Mouse (Mus musculus) midbrain, postnatal 0 days (tissue): ENCODE data around the gene Tnxb. TPM values are rescaled to one million over a fixed set of nuclear protein-coding genes. Genes with fewer than 3 reads are reported as not detected.
"Not testable (repeated sequence)": the region's sequence is repeated elsewhere in the genome, so short reads cannot be mapped to it uniquely, and the experiment has no call there.

Experiments used
- ATAC-seq: fragments of 200-750 bp; cut with Nextera tagmentation; 2 replicates; pipeline ENCODE4 v1.8.0; 2017; ENCODE audit warnings: moderate number of reproducible peaks, mild to moderate bottlenecking, moderate TSS enrichment, moderate library complexity; ENCODE audit not compliant: low FRiP score
- DNase-seq: peaks from one replicate; pipeline ENCODE4 v3.0.0-alpha.2; 2015; ENCODE audit warnings: low spot score
- H3K27ac ChIP-seq: fragments of 300-500 bp; sonication (generic); 2 replicates; pipeline ENCODE4 v1.5.1; 2014; ENCODE audit warnings: low read depth, mild to moderate bottlenecking, low read length, mixed read lengths
- H3K27me3 ChIP-seq: fragments of 300-500 bp; sonication (generic); 2 replicates; pipeline ENCODE4 v1.6.1; 2014; ENCODE audit warnings: low read length, control low read depth, mixed read lengths; ENCODE audit not compliant: insufficient read depth
- H3K36me3 ChIP-seq: fragments of 300-500 bp; sonication (generic); 2 replicates; pipeline ENCODE4 v1.6.1; 2014; ENCODE audit warnings: low read length, control low read depth, mixed read lengths; ENCODE audit not compliant: insufficient read depth
- H3K4me1 ChIP-seq: fragments of 300-500 bp; sonication (generic); 2 replicates; pipeline ENCODE4 v1.6.1; 2014; ENCODE audit warnings: mild to moderate bottlenecking, control low read depth, antibody characterized with exemption, low read length, mixed read lengths; ENCODE audit not compliant: insufficient read depth
- H3K4me2 ChIP-seq: fragments of 300-500 bp; sonication (generic); 2 replicates; pipeline ENCODE4 v1.6.1; 2014; ENCODE audit warnings: low read depth, mild to moderate bottlenecking, low read length, mixed read lengths; ENCODE audit not compliant: poor library complexity, severe bottlenecking
- H3K4me3 ChIP-seq: fragments of 300-500 bp; sonication (generic); 2 replicates; pipeline ENCODE4 v1.5.1; 2014; ENCODE audit warnings: low read depth, mild to moderate bottlenecking, low read length, moderate library complexity
- H3K9ac ChIP-seq: fragments of 300-500 bp; sonication (generic); replicated peaks from 2 replicates; pipeline ENCODE4 v1.6.1; 2014; ENCODE audit warnings: mild to moderate bottlenecking, low read length, moderate library complexity, mixed read lengths; ENCODE audit not compliant: poor library complexity, severe bottlenecking
- H3K9me3 ChIP-seq: fragments of 300-500 bp; sonication (generic); 2 replicates; pipeline ENCODE4 v1.6.1; 2016; ENCODE audit warnings: low read length, control low read depth
- CTCF ChIP-seq: IDR thresholded peaks from 2 replicates; pipeline ENCODE4 v1.5.1; 2016; ENCODE audit warnings: antibody characterized with exemption, mild to moderate bottlenecking
- WGBS: fragments of 180-500 bp; shearing (Covaris S2); extraction: QIAGEN DNeasy Blood & Tissue Kit; methylation state at CpG from one replicate; pipeline ENCODE4 v1.1.7; 2014; 5-methylcytosine and 5-hydroxymethylcytosine counted together
- polyA plus RNA-seq: library from polyadenylated mRNA; unstranded; fragments of >200 nt; fragmentation: Nextera tagmentation; extraction: Ambion mirVana; gene quantifications from 2 replicates; pipeline ENCODE4 v1.2.1, GENCODE M21; 2015
- total RNA-seq: library from RNA; depleted of rRNA; stranded (reverse); fragments of >200 nt; gene quantifications from 2 replicates; pipeline ENCODE4 v1.2.3, GENCODE M21; 2014

The Tnxb gene
- total and polyA plus RNA-seq, 2 experiments from 2014 or later: 0.30 to 3.5 TPM

GRCm38 (mm10) chr17:34740280-34740679 lies 69.9 kb downstream of the Tnxb start:
- H3K9ac ChIP-seq: no peak overlapping the region
- H3K4me1 ChIP-seq: no peaks in the 10 kb centered on the region
- no peak overlapping the region for H3K4me3 ChIP-seq
- no peak overlapping the region for H3K27ac ChIP-seq
- H3K9me3 ChIP-seq: no peaks in the 10 kb centered on the region
- TF ChIP-seq CTCF: no peak
- H3K27me3 ChIP-seq: no peaks in the 10 kb centered on the region
- WGBS: 74% methylated on average over 4 of the region's 4 CpGs
- H3K4me2 ChIP-seq: no peak overlapping the region
- ATAC-seq (no peak), DNase-seq (no peak)
- H3K36me3 ChIP-seq: no peaks in the 10 kb centered on the region

- no peaks in the 10 kb centered on the region for H3K9me3 ChIP-seq
- WGBS: 83% methylated on average over 7 of the region's 7 CpGs
- no peaks in the 10 kb centered on the region for H3K4me1 ChIP-seq
- no peak within 1 kb of the TSS for H3K4me2 ChIP-seq
- no peaks in the 10 kb centered on the region for H3K27me3 ChIP-seq
- no peak within 1 kb of the TSS for H3K27ac ChIP-seq
- no peak for ATAC-seq
- H3K4me3 ChIP-seq: no peak within 1 kb of the TSS
- H3K36me3 ChIP-seq: no peaks in the 10 kb centered on the region
- no peak within 1 kb of the TSS for H3K9ac ChIP-seq
- peak; percentile 1 for DNase-seq
- TF ChIP-seq CTCF: no peak
Measured at GRCm38 (mm10) chr17:34743719-34744118, 73.4 kb downstream of the Tnxb start, which contains the start of gene C4b. TSS of gene C4b (minus strand) at chr17:34743882.

- DNase-seq (no peak), ATAC-seq (no peak)
- no peak overlapping the region for H3K4me2 ChIP-seq
- no peaks in the 10 kb centered on the region for H3K27me3 ChIP-seq
- H3K9me3 ChIP-seq: no peaks in the 10 kb centered on the region
- no peaks in the 10 kb centered on the region for H3K4me1 ChIP-seq
- H3K27ac ChIP-seq: no peak overlapping the region
- WGBS: 77% methylated on average over 6 of the region's 6 CpGs
- H3K36me3 ChIP-seq: no peaks in the 10 kb centered on the region
- no peak for TF ChIP-seq CTCF
- no peak overlapping the region for H3K9ac ChIP-seq
- no peak overlapping the region for H3K4me3 ChIP-seq
Measured at GRCm38 (mm10) chr17:34744206-34744605, 73.9 kb downstream of the Tnxb start.

- H3K27me3 ChIP-seq, H3K4me2 ChIP-seq, H3K4me3 ChIP-seq, H3K36me3 ChIP-seq, H3K27ac ChIP-seq, H3K9ac ChIP-seq, ATAC-seq, DNase-seq, H3K4me1 ChIP-seq, H3K9me3 ChIP-seq: not testable (repeated sequence)
- WGBS: 91% methylated on average over 5 of the region's 6 CpGs
Measured at GRCm38 (mm10) chr17:34744611-34745010, 74.3 kb downstream of the Tnxb start.

GRCm38 (mm10) chr17:34745166-34745565 lies 74.8 kb downstream of the Tnxb start:
- H3K9ac ChIP-seq, ATAC-seq, H3K9me3 ChIP-seq, H3K4me1 ChIP-seq, H3K4me2 ChIP-seq, DNase-seq, H3K27ac ChIP-seq, H3K27me3 ChIP-seq, H3K36me3 ChIP-seq, H3K4me3 ChIP-seq: not testable (repeated sequence)
- WGBS: 94% methylated on average over 4 of the region's 4 CpGs

- Histone ChIP-seq H3K27ac (no peak overlapping the region), H3K4me1 (no peaks in the 10 kb centered on the region), H3K4me2 (no peak overlapping the region), H3K4me3 (no peak overlapping the region), H3K36me3 (no peaks in the 10 kb centered on the region), H3K9ac (no peak overlapping the region), H3K9me3 (no peaks in the 10 kb centered on the region), H3K27me3 (no peaks in the 10 kb centered on the region)
- 92% methylated on average over 5 of the region's 5 CpGs for WGBS
- DNase-seq (no peak), ATAC-seq (no peak)
- no peak for TF ChIP-seq CTCF
Measured at GRCm38 (mm10) chr17:34746531-34746930, 76.2 kb downstream of the Tnxb start.
